Mouse (Mus musculus): ENCODE data around the gene Slc25a13. TPM values are rescaled to one million over a fixed set of nuclear protein-coding genes. Genes with fewer than 3 reads are reported as not detected.
A peak's percentile ranks its signal among the peaks of the same experiment; 100 is the strongest.

The Slc25a13 gene
- 37.9 and 43.1 TPM in 2 replicates for polyA plus RNA-seq (2014; fragmentation: Nextera tagmentation; extraction: Ambion mirVana)

- H3K27ac ChIP-seq (ENCODE audit: low read depth): peak within 1 kb of the TSS; percentile 64
- peak within 1 kb of the TSS; percentile 63 for H3K4me3 ChIP-seq (ENCODE audit: low read depth, low read length)
- H3K27me3 ChIP-seq (replicated peaks; ENCODE audit: control insufficient read depth, insufficient read depth, low read length): no peaks in the 10 kb centered on the region
- peak within 1 kb of the TSS; percentile 73 for H3K9ac ChIP-seq (ENCODE audit: low read length)
- ATAC-seq (replicated peaks; ENCODE audit: low FRiP score, low TSS enrichment, low read depth) (peak; percentile 98), DNase-seq (ENCODE audit: low spot score) (peak; percentile 87)
- WGBS: under 1% methylated on average over 51 of the region's 51 CpGs
- H3K4me1 ChIP-seq (replicated peaks; ENCODE audit: control insufficient read depth, insufficient read depth, low read length): peaks cover 5% of the 10 kb centered on the region; the same call in 1 of the 2 replicates
- H3K9me3 ChIP-seq (ENCODE audit: control insufficient read depth, low read length): no peaks in the 10 kb centered on the region
- peak within 1 kb of the TSS; percentile 68 for H3K4me2 ChIP-seq (ENCODE audit: low read length)
- H3K36me3 ChIP-seq (ENCODE audit: control insufficient read depth, insufficient read depth, low read length): no peaks in the 10 kb centered on the region
Measured at GRCm38 (mm10) chr6:6216507-6217285, at the start of gene Slc25a13. Gene Slc25a13, minus strand, starts transcription at chr6:6217173.

GRCm38 (mm10) chr6:6265761-6266160 lies 48.8 kb upstream of the Slc25a13 start:
- Histone ChIP-seq H3K27ac (ENCODE audit: low read depth) (no peak overlapping the region), H3K36me3 (ENCODE audit: control insufficient read depth, insufficient read depth, low read length) (no peaks in the 10 kb centered on the region), H3K4me1 (replicated peaks; ENCODE audit: control insufficient read depth, insufficient read depth, low read length) (no peaks in the 10 kb centered on the region), H3K27me3 (replicated peaks; ENCODE audit: control insufficient read depth, insufficient read depth, low read length) (no peaks in the 10 kb centered on the region), H3K4me3 (ENCODE audit: low read depth, low read length) (no peak overlapping the region), H3K9me3 (ENCODE audit: control insufficient read depth, low read length) (no peaks in the 10 kb centered on the region), H3K4me2 (ENCODE audit: low read length) (no peak overlapping the region), H3K9ac (ENCODE audit: low read length) (no peak overlapping the region)
- WGBS: 86% methylated on average over 7 of the region's 7 CpGs
- DNase-seq (ENCODE audit: low spot score): no peak
- no peak for ATAC-seq (replicated peaks; ENCODE audit: low FRiP score, low TSS enrichment, low read depth)

- no peak for DNase-seq (ENCODE audit: low spot score)
- Histone ChIP-seq H3K4me3 (ENCODE audit: low read depth, low read length) (no peak overlapping the region), H3K4me2 (ENCODE audit: low read length) (no peak overlapping the region), H3K9me3 (ENCODE audit: control insufficient read depth, low read length) (no peaks in the 10 kb centered on the region), H3K9ac (ENCODE audit: low read length) (no peak overlapping the region), H3K36me3 (ENCODE audit: control insufficient read depth, insufficient read depth, low read length) (no peaks in the 10 kb centered on the region), H3K27me3 (replicated peaks; ENCODE audit: control insufficient read depth, insufficient read depth, low read length) (no peaks in the 10 kb centered on the region), H3K4me1 (replicated peaks; ENCODE audit: control insufficient read depth, insufficient read depth, low read length) (no peaks in the 10 kb centered on the region), H3K27ac (ENCODE audit: low read depth) (no peak overlapping the region)
- ATAC-seq (replicated peaks; ENCODE audit: low FRiP score, low TSS enrichment, low read depth): no peak
- WGBS: 87% methylated on average over 4 of the region's 4 CpGs
Measured at GRCm38 (mm10) chr6:6263293-6263911, 46.4 kb upstream of the Slc25a13 start.

GRCm38 (mm10) chr6:6260917-6261316 lies 43.9 kb upstream of the Slc25a13 start:
- H3K27me3 ChIP-seq (replicated peaks; ENCODE audit: control insufficient read depth, insufficient read depth, low read length): no peaks in the 10 kb centered on the region
- H3K4me3 ChIP-seq (ENCODE audit: low read depth, low read length): no peak overlapping the region
- no peak overlapping the region for H3K9ac ChIP-seq (ENCODE audit: low read length)
- H3K9me3 ChIP-seq (ENCODE audit: control insufficient read depth, low read length): no peaks in the 10 kb centered on the region
- WGBS: 53% methylated on average over 4 of the region's 4 CpGs
- H3K4me1 ChIP-seq (replicated peaks; ENCODE audit: control insufficient read depth, insufficient read depth, low read length): no peaks in the 10 kb centered on the region
- DNase-seq (ENCODE audit: low spot score) (no peak), ATAC-seq (replicated peaks; ENCODE audit: low FRiP score, low TSS enrichment, low read depth) (no peak)
- H3K4me2 ChIP-seq (ENCODE audit: low read length): no peak overlapping the region
- no peaks in the 10 kb centered on the region for H3K36me3 ChIP-seq (ENCODE audit: control insufficient read depth, insufficient read depth, low read length)
- H3K27ac ChIP-seq (ENCODE audit: low read depth): no peak overlapping the region

GRCm38 (mm10) chr6:6248500-6248899 lies 31.5 kb upstream of the Slc25a13 start:
- no peaks in the 10 kb centered on the region for H3K27me3 ChIP-seq (replicated peaks; ENCODE audit: control insufficient read depth, insufficient read depth, low read length)

GRCm38 (mm10) chr6:6243828-6244227 lies 26.9 kb upstream of the Slc25a13 start:
- 92% methylated on average over 1 of the region's 1 CpGs for WGBS
- no peaks in the 10 kb centered on the region for H3K9me3 ChIP-seq (ENCODE audit: control insufficient read depth, low read length)
- no peak overlapping the region for H3K9ac ChIP-seq (ENCODE audit: low read length)
- H3K4me2 ChIP-seq (ENCODE audit: low read length): no peak overlapping the region
- H3K4me3 ChIP-seq (ENCODE audit: low read depth, low read length): no peak overlapping the region
- DNase-seq (ENCODE audit: low spot score): no peak
- ATAC-seq (replicated peaks; ENCODE audit: low FRiP score, low TSS enrichment, low read depth): no peak
- H3K27ac ChIP-seq (ENCODE audit: low read depth): no peak overlapping the region
- H3K4me1 ChIP-seq (replicated peaks; ENCODE audit: control insufficient read depth, insufficient read depth, low read length): no peaks in the 10 kb centered on the region
- no peaks in the 10 kb centered on the region for H3K36me3 ChIP-seq (ENCODE audit: control insufficient read depth, insufficient read depth, low read length)
- H3K27me3 ChIP-seq (replicated peaks; ENCODE audit: control insufficient read depth, insufficient read depth, low read length): no peaks in the 10 kb centered on the region

More at GRCm38 (mm10) chr6:6248500-6248899, 31.5 kb upstream of the Slc25a13 start:
- ATAC-seq (replicated peaks; ENCODE audit: low FRiP score, low TSS enrichment, low read depth): no peak
- Histone ChIP-seq H3K27ac (ENCODE audit: low read depth) (no peak overlapping the region), H3K9ac (ENCODE audit: low read length) (no peak overlapping the region), H3K4me3 (ENCODE audit: low read depth, low read length) (no peak overlapping the region), H3K4me2 (ENCODE audit: low read length) (no peak overlapping the region), H3K4me1 (replicated peaks; ENCODE audit: control insufficient read depth, insufficient read depth, low read length) (no peaks in the 10 kb centered on the region), H3K36me3 (ENCODE audit: control insufficient read depth, insufficient read depth, low read length) (no peaks in the 10 kb centered on the region), H3K9me3 (ENCODE audit: control insufficient read depth, low read length) (no peaks in the 10 kb centered on the region)
- 44% methylated on average over 7 of the region's 7 CpGs for WGBS
- DNase-seq (ENCODE audit: low spot score): no peak

- no peaks in the 10 kb centered on the region for H3K27me3 ChIP-seq (replicated peaks; ENCODE audit: control insufficient read depth, insufficient read depth, low read length)
- no peak overlapping the region for H3K9ac ChIP-seq (ENCODE audit: low read length)
- H3K4me1 ChIP-seq (replicated peaks; ENCODE audit: control insufficient read depth, insufficient read depth, low read length): no peaks in the 10 kb centered on the region
- ATAC-seq (replicated peaks; ENCODE audit: low FRiP score, low TSS enrichment, low read depth): no peak
- H3K4me3 ChIP-seq (ENCODE audit: low read depth, low read length): no peak overlapping the region
- no peak overlapping the region for H3K27ac ChIP-seq (ENCODE audit: low read depth)
- DNase-seq (ENCODE audit: low spot score): no peak
- no peak overlapping the region for H3K4me2 ChIP-seq (ENCODE audit: low read length)
- no peaks in the 10 kb centered on the region for H3K36me3 ChIP-seq (ENCODE audit: control insufficient read depth, insufficient read depth, low read length)
- no peaks in the 10 kb centered on the region for H3K9me3 ChIP-seq (ENCODE audit: control insufficient read depth, low read length)
- WGBS: 72% methylated on average over 7 of the region's 7 CpGs
Measured at GRCm38 (mm10) chr6:6242114-6242513, 25.1 kb upstream of the Slc25a13 start.

- 83% methylated on average over 2 of the region's 2 CpGs for WGBS
- no peak overlapping the region for H3K4me2 ChIP-seq (ENCODE audit: low read length)
- H3K27ac ChIP-seq (ENCODE audit: low read depth): no peak overlapping the region
- no peaks in the 10 kb centered on the region for H3K4me1 ChIP-seq (replicated peaks; ENCODE audit: control insufficient read depth, insufficient read depth, low read length)
- no peaks in the 10 kb centered on the region for H3K27me3 ChIP-seq (replicated peaks; ENCODE audit: control insufficient read depth, insufficient read depth, low read length)
- ATAC-seq (replicated peaks; ENCODE audit: low FRiP score, low TSS enrichment, low read depth): no peak
- DNase-seq (ENCODE audit: low spot score): no peak
- H3K9ac ChIP-seq (ENCODE audit: low read length): no peak overlapping the region
- H3K9me3 ChIP-seq (ENCODE audit: control insufficient read depth, low read length): no peaks in the 10 kb centered on the region
- H3K36me3 ChIP-seq (ENCODE audit: control insufficient read depth, insufficient read depth, low read length): no peaks in the 10 kb centered on the region
- no peak overlapping the region for H3K4me3 ChIP-seq (ENCODE audit: low read depth, low read length)
Measured at GRCm38 (mm10) chr6:6236788-6237298, 19.9 kb upstream of the Slc25a13 start.
